ENCODE assay signal across 9 mouse cellular contexts in the genomic region with DNA sequence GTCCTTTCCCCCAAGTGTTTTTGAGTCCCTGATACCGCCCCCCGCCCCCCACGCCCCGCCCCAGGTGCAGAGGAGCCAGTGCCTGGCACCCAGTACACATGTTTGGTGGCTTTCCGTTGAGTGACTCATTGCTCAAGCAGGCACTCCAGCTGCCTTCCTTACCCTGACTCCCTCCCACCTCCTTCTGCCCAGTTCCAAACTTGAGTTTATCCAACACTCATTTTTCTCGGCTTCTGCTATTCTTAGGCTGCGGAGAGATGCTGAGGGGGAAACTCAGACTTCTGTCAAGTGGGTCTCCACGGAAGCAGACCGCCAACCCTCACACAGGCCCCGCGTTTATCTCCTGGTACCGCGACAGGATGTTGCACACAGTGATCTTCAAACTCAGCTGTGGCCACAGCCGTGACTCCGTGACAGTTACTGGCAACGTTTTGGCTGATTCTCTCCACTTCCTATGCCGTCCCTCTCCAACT. TPM values are rescaled to one million over a fixed set of nuclear protein-coding genes. Genes with fewer than 3 reads are reported as not detected.
DNase-seq lines count a peak whose midpoint lies in the region; ATAC-seq and TF ChIP-seq lines count a peak whose summit lies in the region.
"Had no signal": no experiment of that assay in that cellular context is flagged by ENCODE, and none has a peak within 500 bp of the region (broad histone marks: within the 10 kb centered on the region; RNA-seq: fewer than 3 reads in every experiment).

No protein-coding gene starts in this region.

- no peak overlapping the region for H3K9ac ChIP-seq in forebrain, embryonic 15.5 days (replicated peaks)
- no peak overlapping the region for H3K9ac ChIP-seq in forebrain, embryonic 12.5 days
- 0 out of 2 replicates have a peak overlapping the region, but pooled peaks have one; percentile 2 for H3K9ac ChIP-seq in intestine, embryonic 14.5 days (ENCODE audit: low read length)
- H3K9ac ChIP-seq: midbrain, embryonic 12.5 days had no signal

- no peaks in the 10 kb centered on the region for H3K9me3 ChIP-seq in forebrain, embryonic 15.5 days
- H3K9me3 ChIP-seq in forebrain, embryonic 12.5 days = no peaks in the 10 kb centered on the region
- H3K9me3 ChIP-seq in intestine, embryonic 14.5 days (ENCODE audit: control insufficient read depth, low read length) = no peaks in the 10 kb centered on the region
- H3K9me3 ChIP-seq: midbrain, embryonic 12.5 days had no signal

- H3K27ac ChIP-seq in forebrain, embryonic 15.5 days (replicated peaks) = peak overlapping the region; percentile 38
- no peak overlapping the region for H3K27ac ChIP-seq in forebrain, embryonic 12.5 days
- no peak overlapping the region for H3K27ac ChIP-seq in intestine, embryonic 14.5 days (ENCODE audit: low read depth)
- H3K27ac ChIP-seq in olfactory bulb, adult 2 months (ENCODE audit: insufficient read depth, low read depth, low read length) = peak overlapping the region; percentile 52; the same call in 1 of the 2 replicates
- H3K27ac ChIP-seq: midbrain, embryonic 12.5 days had no signal

- no peaks in the 10 kb centered on the region for H3K27me3 ChIP-seq in forebrain, embryonic 15.5 days
- H3K27me3 ChIP-seq in forebrain, embryonic 12.5 days = no peaks in the 10 kb centered on the region
- H3K27me3 ChIP-seq in intestine, embryonic 14.5 days (replicated peaks; ENCODE audit: control insufficient read depth, insufficient read depth, low read length) = no peaks in the 10 kb centered on the region
- H3K27me3 ChIP-seq: midbrain, embryonic 12.5 days had no signal

- peak; percentile 68 for ATAC-seq in forebrain, embryonic 15.5 days (replicated peaks)
- ATAC-seq in forebrain, embryonic 12.5 days (ENCODE audit: low FRiP score) = no peak
- peak; percentile 64; the same call in 1 of the 2 replicates for ATAC-seq in intestine, embryonic 14.5 days (replicated peaks; ENCODE audit: low FRiP score, low TSS enrichment, low read depth)

- TF ChIP-seq POLR2A in olfactory bulb, adult 2 months (IDR thresholded peaks at IDR 0.05; ENCODE audit: insufficient read depth, low read depth, low read length) = no peak

- TF ChIP-seq CTCF in olfactory bulb, adult 2 months (IDR thresholded peaks at IDR 0.05; ENCODE audit: insufficient read depth, low read depth, low read length) = no peak

- H3K36me3 ChIP-seq in forebrain, embryonic 15.5 days = no peaks in the 10 kb centered on the region
- H3K36me3 ChIP-seq in forebrain, embryonic 12.5 days (replicated peaks) = no peaks in the 10 kb centered on the region
- H3K36me3 ChIP-seq in intestine, embryonic 14.5 days (ENCODE audit: control insufficient read depth, insufficient read depth, low read length) = no peaks in the 10 kb centered on the region
- H3K36me3 ChIP-seq: midbrain, embryonic 12.5 days had no signal

- no peak overlapping the region for H3K4me3 ChIP-seq in forebrain, embryonic 15.5 days
- no peak overlapping the region for H3K4me3 ChIP-seq in forebrain, embryonic 12.5 days (replicated peaks)
- H3K4me3 ChIP-seq in intestine, embryonic 14.5 days (ENCODE audit: low read depth, low read length) = 0 out of 2 replicates have a peak overlapping the region, but pooled peaks have one; percentile 11
- H3K4me3 ChIP-seq in olfactory bulb, adult 2 months (ENCODE audit: insufficient read depth, low read depth, low read length) = peak overlapping the region; percentile 21
- H3K4me3 ChIP-seq: midbrain, embryonic 12.5 days had no signal

- 51% methylated on average over 17 of the region's 17 CpGs for WGBS in forebrain, embryonic 15.5 days
- WGBS in forebrain, embryonic 12.5 days = 53% methylated on average over 17 of the region's 17 CpGs
- WGBS in intestine, embryonic 14.5 days = 23% methylated on average over 17 of the region's 17 CpGs
- 18% methylated on average over 17 of the region's 17 CpGs for WGBS in olfactory bulb, adult 2 months

- no peaks in the 10 kb centered on the region for H3K4me1 ChIP-seq in forebrain, embryonic 15.5 days
- H3K4me1 ChIP-seq in forebrain, embryonic 12.5 days = no peaks in the 10 kb centered on the region
- 0 out of 2 replicates have a peak, but pooled peaks cover 5% of the 10 kb centered on the region for H3K4me1 ChIP-seq in intestine, embryonic 14.5 days (replicated peaks; ENCODE audit: control insufficient read depth, insufficient read depth, low read length)
- peaks cover 3% of the 10 kb centered on the region for H3K4me1 ChIP-seq in olfactory bulb, adult 2 months (ENCODE audit: control insufficient read depth, insufficient read depth, low read length)
- H3K4me1 ChIP-seq: midbrain, embryonic 12.5 days had no signal

- DNase-seq in R1 (ENCODE audit: low read depth, low spot score) = peak; percentile 19
- DNase-seq in frontal cortex, postnatal 36 days (ENCODE audit: low spot score in 2 of 2) = peak; percentile 81 to 90
- no peak for DNase-seq in intestine, embryonic 14.5 days (ENCODE audit: low spot score)
- peak; percentile 56 for DNase-seq in liver
- DNase-seq in thymus, postnatal 25 days = peak; percentile 89

- no peak overlapping the region; the same call in 1 of the 2 replicates for H3K4me2 ChIP-seq in forebrain, embryonic 15.5 days (replicated peaks)
- no peak overlapping the region for H3K4me2 ChIP-seq in forebrain, embryonic 12.5 days
- peak overlapping the region; percentile 38 for H3K4me2 ChIP-seq in intestine, embryonic 14.5 days (ENCODE audit: low read length)
- H3K4me2 ChIP-seq: midbrain, embryonic 12.5 days had no signal

RNA-seq across cellular contexts. Expression of a gene that starts 13.6 kb away (rescaled TPM):
- 0.19 and 0.46 TPM in 2 replicates for polyA plus RNA-seq in forebrain, embryonic 15.5 days (2015; fragmentation: Nextera tagmentation; extraction: Ambion mirVana)
- polyA plus RNA-seq in forebrain, embryonic 12.5 days (2016; fragmentation: Nextera tagmentation; extraction: Ambion mirVana) = 0.24 TPM in 1 of 2 replicates, not detected in the other
- polyA plus RNA-seq in intestine, embryonic 14.5 days (2014; fragmentation: Nextera tagmentation; extraction: Ambion mirVana) = not detected in 2 replicates
- not detected in 2 replicates for polyA plus RNA-seq in olfactory bulb, adult 2 months (2012; ENCODE audit: insufficient read depth, insufficient read length, low replicate concordance, missing spikeins)
- polyA plus RNA-seq: midbrain, embryonic 12.5 days had no signal

Comparison
In these comparisons a context has a peak if more than half of its experiments do, and no peak if none do; other contexts are left out.
1. H3K27ac ChIP-seq: peak in forebrain, embryonic 15.5 days (single experiment) and olfactory bulb, adult 2 months (single experiment); none in forebrain, embryonic 12.5 days (single experiment) and intestine, embryonic 14.5 days (single experiment).
2. H3K4me3 ChIP-seq: peak in intestine, embryonic 14.5 days (single experiment) and olfactory bulb, adult 2 months (single experiment); none in forebrain, embryonic 15.5 days (single experiment) and forebrain, embryonic 12.5 days (single experiment).